Mouse (Mus musculus) mouse embryonic stem cell (cell line): ENCODE measurements around the gene Ets1.

Experiments used
- in situ Hi-C, 2 experiments: fragments of 300-500 bp; cut with MboI; formaldehyde crosslinking; loops; 1 replicate in 1 of 2; 3 replicates in 1 of 2; pipeline ENCODE4 v1.14.3; 2019 to 2020; ENCODE audit warnings: low sequenced_read_pairs in 2 of 2, low pct_unique_long_range_greater_than_20kb in 1 of 2, mixed read lengths in 1 of 2; ENCODE audit not compliant: unreplicated experiment in 1 of 2

The Ets1 gene

GRCm38 (mm10) chr9:32635627-32636385, at the start of gene Ets1:
TSS of gene Ets1 (plus strand) at chr9:32636221.
- in situ Hi-C loops: no loop called here

- in situ Hi-C loops: loop anchor here (5.0 to 25.0 kb wide), 4 partner anchors 352 to 505 kb away; no protein-coding TSS in a partner anchor
Observed at GRCm38 (mm10) chr9:32589900-32590299, 46.1 kb upstream of the Ets1 start.

DNA sequence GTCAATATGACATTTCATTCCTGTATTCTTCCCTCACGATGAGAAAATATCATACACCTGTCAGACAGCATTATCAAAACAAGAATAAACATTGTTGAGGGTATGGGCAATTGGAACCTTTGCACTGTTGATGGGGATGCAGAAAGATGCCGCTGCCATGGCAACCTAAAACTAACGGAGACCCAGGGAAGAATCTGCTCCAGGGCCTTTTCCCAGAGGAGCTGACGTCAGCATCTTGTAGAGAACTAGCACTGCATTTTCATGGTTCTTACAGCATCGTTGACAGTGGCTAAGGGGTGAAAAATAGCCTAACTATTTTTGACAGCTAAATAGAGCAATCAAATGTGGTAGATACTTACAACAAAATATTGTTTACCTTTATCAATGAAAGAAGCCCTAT, 45.5 kb upstream of the Ets1 start:
- in situ Hi-C loops: loop anchor here in 1 of 2 experiments (10.0 to 25.0 kb wide), 2 partner anchors 354 to 497 kb away; no protein-coding TSS in a partner anchor

GRCm38 (mm10) chr9:32591732-32592582, 44.1 kb upstream of the Ets1 start:
- in situ Hi-C loops: loop anchor here in 1 of 2 experiments (10.0 to 25.0 kb wide), 2 partner anchors 353 to 495 kb away; no protein-coding TSS in a partner anchor

- in situ Hi-C loops: loop anchor here in 1 of 2 experiments (10.0 to 25.0 kb wide), 2 partner anchors 352 to 495 kb away; no protein-coding TSS in a partner anchor
Observed at GRCm38 (mm10) chr9:32592583-32592890, 43.5 kb upstream of the Ets1 start.

DNA sequence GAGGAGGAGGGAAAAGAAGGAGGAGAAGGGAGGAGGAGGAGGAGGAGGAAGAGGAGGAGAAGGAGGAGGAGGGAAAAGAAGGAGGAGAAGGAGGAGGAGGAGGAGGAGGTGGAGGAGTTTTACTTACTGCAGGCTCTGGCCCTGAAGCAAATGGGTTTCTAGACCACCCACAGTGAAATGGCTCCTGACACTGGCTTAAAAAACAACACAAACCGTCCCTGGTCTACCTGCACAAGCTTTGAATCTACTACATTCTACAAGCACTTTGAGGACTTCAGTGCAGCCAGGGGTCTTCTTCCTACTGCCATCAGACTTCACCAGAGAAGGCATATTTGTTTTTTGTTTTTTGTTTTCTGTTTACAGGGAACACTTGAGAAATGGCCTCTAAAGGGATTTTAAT, 42.2 kb upstream of the Ets1 start:
- in situ Hi-C loops: loop anchor here in 1 of 2 experiments (10.0 to 25.0 kb wide), 2 partner anchors 351 to 493 kb away; no protein-coding TSS in a partner anchor

- in situ Hi-C loops: loop anchor here in 1 of 2 experiments (10.0 to 25.0 kb wide), 2 partner anchors 350 to 493 kb away; no protein-coding TSS in a partner anchor
Observed at GRCm38 (mm10) chr9:32594346-32594745, 41.7 kb upstream of the Ets1 start.

DNA sequence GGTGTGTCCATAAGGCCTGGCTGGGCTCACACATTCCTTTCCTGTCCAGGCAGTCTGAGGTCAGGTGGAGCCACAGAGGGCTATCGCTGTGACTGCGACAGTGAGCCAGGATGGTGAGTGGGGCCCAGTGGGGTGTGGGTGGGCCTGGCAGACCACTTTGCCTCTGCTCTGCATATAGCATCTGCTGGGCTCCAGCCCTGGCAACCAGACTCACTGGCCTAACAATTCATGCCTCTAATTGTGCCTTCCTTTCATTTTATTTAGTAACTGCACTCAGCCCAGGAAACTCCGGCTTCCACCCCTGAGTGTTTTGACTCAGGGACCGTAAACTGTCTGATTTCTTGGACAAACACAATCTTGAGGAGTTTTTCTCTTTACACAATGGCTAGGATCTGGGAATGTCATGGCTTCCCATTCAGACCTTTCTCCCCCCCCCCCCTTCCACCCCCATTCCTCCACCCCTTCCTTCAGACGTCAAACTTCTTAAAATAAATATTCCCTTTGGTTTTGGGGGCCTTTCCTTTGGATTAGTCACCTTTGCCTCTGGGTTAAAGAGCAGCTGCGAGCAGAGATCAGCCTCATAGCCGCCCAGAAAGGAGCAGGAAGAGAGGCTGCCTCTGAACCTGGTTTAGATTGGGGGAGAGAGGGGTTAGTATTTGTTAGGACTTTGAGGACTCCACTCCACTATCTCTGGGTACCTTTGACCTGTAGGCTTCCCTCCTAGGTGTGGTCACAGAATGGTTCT, 40.8 kb upstream of the Ets1 start:
- in situ Hi-C loops: loop anchor here in 1 of 2 experiments (10.0 to 25.0 kb wide), 2 partner anchors 350 to 492 kb away; no protein-coding TSS in a partner anchor

DNA sequence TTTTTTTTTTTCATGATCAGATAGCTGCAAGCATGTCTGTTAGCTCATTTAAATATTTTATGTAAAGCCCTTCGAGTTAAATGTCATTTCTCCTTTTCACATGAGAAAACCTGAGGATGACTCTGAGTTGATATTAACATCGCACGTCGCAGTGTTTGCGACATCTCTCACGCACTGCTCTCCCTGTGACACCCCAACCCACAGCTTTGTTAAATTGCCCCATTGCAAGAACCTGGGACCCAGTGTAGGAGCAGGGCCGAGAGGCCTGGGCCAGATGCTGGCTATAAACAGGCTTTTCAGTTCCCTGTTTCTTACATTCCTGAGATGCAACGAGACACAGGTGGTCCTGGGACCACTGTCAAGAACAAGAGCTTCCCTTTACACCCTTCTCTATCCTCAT, 39.7 kb upstream of the Ets1 start:
- in situ Hi-C loops: loop anchor here in 1 of 2 experiments (10.0 to 25.0 kb wide), 2 partner anchors 348 to 491 kb away; no protein-coding TSS in a partner anchor

- in situ Hi-C loops: loop anchor here (25.0 kb wide), 1 partner anchor 635 kb away; no protein-coding TSS in a partner anchor
Observed at GRCm38 (mm10) chr9:32601953-32602352, 34.1 kb upstream of the Ets1 start.

GRCm38 (mm10) chr9:32603097-32603496, 32.9 kb upstream of the Ets1 start:
- in situ Hi-C loops: loop anchor here (25.0 kb wide), 1 partner anchor 634 kb away; no protein-coding TSS in a partner anchor

DNA sequence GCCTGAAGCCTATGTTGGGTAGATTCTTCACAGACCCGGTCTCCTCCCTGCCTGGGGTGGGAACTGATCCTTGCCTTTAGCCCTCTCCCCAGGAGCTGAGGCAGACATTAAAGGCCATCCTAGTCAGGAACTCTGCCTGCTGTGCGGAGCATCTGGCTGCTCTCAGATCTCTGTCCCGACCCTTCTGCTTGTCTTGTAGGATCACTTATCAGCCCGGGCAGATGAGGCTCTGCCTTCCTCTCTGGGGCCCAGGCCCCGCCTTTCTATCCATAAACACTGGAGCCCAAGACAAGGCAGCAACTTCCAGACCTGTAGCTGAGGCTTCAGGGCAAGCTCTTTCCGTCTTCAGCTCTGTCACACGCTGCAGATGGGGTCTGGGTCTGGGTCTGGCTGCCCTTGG, 28.8 kb upstream of the Ets1 start:
- in situ Hi-C loops: loop anchor here (25.0 kb wide), 1 partner anchor 630 kb away; no protein-coding TSS in a partner anchor

DNA sequence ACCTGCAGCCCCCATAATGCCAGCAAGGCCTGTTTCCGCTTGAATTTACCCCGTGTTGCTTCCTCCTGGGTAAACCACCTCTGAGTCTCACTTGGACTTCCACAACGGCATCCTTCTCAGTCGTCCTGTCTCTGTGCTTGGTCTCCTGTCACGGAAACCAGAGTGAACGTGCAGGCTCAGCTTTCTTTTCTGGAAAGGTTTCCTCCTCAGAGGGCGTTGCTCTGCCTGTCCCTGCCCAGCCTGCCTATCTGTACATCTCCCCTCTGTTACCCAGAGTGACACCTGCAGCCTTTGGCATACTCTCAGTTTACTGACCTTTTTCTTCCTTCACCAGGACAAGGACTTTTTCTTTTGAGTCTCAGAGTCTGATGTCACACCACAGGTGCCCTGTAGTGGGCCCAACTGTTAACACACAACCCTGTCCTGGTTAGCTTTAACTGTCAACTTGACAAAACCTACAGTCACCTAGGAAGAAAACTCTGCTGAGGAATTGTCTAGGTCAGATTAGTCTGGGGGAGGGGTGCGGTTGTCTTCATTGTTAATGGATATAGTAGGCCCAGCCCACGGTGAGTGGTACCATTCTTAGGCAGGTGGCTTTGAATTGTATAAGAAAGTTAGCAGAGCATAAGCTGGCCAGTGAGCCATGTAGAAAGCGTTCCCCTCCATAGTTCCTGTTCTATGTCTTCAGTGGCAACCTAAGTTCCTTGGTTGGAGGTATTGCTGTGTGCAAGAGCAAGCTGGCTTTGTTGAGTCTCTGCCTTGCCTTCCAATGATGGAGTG, 27.0 kb upstream of the Ets1 start:
- in situ Hi-C loops: loop anchor here (25.0 kb wide), 1 partner anchor 628 kb away; no protein-coding TSS in a partner anchor

DNA sequence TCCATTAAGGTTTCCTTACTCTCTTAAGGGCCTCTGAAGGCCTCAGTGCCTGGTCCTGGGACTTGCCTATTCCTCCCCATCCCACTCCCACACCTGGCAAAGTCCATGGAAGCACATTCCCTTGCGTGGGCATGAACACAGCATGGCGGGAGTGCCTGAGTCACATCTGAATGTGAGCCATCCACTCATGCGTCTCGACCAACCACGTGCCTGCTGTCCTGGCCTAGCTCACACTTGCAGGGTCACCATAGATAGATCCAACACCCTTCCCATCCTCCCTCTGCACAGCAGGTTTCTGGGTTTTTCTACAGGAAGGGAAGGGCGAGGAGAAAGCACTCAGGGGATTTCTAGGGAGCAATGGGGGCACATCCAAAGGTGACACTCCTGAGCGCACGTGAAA, 25.8 kb upstream of the Ets1 start:
- in situ Hi-C loops: loop anchor here (25.0 kb wide), 1 partner anchor 627 kb away; no protein-coding TSS in a partner anchor

DNA sequence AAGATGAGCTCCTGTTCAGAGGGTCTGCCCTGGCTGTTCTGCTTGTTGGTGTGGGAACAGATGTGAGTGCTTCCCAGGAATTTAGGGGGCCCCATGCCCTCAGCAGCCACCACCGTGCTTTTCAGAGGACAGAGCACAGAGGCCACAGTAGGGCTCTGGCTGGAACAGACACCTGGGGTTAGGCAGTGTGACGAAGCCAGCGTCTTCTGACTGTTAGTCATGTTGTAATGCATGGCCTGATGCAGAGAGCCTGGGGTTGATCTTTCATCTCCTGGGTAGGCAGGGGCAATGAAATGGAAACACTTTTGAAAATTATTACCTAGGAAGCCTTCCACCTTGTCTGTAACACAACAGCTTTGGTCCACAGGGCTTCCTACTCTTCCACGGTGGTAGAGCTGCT, 25.4 kb upstream of the Ets1 start:
- in situ Hi-C loops: loop anchor here (25.0 kb wide), 1 partner anchor 627 kb away; no protein-coding TSS in a partner anchor

GRCm38 (mm10) chr9:32611340-32611739, 24.7 kb upstream of the Ets1 start:
- in situ Hi-C loops: loop anchor here (25.0 kb wide), 1 partner anchor 626 kb away; no protein-coding TSS in a partner anchor

DNA sequence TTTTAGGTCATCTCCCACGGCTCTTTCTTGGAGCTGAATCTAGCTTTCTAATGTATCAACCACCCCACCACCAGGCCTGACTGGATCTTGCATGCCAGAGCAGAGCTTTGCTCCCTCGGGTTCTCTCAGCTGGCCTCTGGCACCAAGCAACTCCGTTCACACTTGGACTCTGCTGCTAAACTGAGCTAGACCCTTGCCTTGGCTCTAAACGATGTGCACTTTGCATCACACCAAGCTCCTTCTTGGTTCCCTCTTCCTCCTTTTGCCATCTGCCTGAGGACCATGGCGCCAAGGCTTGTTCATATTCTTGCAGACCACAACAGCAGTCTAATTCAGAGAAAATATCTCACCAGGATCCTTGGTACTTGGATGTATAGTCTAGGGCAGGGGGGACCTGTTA, 23.6 kb upstream of the Ets1 start:
- in situ Hi-C loops: loop anchor here (25.0 kb wide), 1 partner anchor 625 kb away; no protein-coding TSS in a partner anchor
